Comparison of ENCODE assay signal across 14 mouse cellular contexts in the genomic region with DNA sequence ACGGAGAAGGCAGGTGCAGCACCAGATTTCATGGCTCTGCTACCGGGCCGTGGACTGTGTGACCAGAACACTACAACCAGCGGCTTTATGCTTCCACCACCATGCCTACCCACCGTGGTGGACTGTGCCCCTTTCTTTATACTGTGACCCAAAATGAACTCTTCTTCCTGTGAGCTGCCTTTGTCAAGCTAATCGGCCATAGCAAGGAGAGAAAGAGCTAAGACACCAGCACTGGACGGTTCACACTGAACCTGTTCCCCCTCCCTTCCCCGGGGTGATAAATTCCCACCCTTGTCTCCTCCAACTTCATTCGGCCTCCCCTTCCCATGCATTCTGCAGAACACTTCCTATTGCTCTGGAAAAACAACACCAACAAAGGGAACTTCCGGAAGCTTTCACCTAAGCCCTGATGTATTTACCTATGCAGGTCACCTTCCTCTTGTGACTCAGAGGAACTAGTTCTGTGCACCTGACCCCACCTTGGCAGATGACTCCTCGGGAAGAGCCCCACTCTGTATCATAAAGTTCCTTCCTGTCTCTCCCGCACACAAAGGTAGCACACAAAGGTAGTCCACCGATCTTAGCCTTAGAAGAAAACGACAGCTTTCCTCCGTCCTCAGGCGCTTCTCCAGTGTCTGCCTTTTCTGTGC. TPM values are rescaled to one million over a fixed set of nuclear protein-coding genes. Genes with fewer than 3 reads are reported as not detected.
A peak's percentile ranks its signal among the peaks of the same experiment; 100 is the strongest.
DNase-seq lines count a peak whose midpoint lies in the region; ATAC-seq and TF ChIP-seq lines count a peak whose summit lies in the region.
"Had no signal": no experiment of that assay in that cellular context is flagged by ENCODE, and none has a peak within 500 bp of the region (broad histone marks: within the 10 kb centered on the region; RNA-seq: fewer than 3 reads in every experiment).

No protein-coding gene starts in this region.

- no peak overlapping the region for H3K4me2 ChIP-seq in hindbrain, postnatal 0 days (ENCODE audit: low read depth, low read length)
- H3K4me2 ChIP-seq in midbrain, embryonic 14.5 days (ENCODE audit: low read length) = peak overlapping the region; percentile 12; the same call in 1 of the 2 replicates
- H3K4me2 ChIP-seq in forebrain, postnatal 0 days (ENCODE audit: low read depth) = no peak overlapping the region
- H3K4me2 ChIP-seq: embryonic facial prominence, embryonic 13.5 days; limb, embryonic 12.5 days had no signal

- WGBS in hindbrain, embryonic 10.5 days = 31% methylated on average over 16 of the region's 16 CpGs
- WGBS in hindbrain, postnatal 0 days = 32% methylated on average over 16 of the region's 16 CpGs
- 34% methylated on average over 16 of the region's 16 CpGs for WGBS in embryonic facial prominence, embryonic 10.5 days
- 31% methylated on average over 16 of the region's 16 CpGs for WGBS in midbrain, embryonic 14.5 days
- WGBS in forebrain, postnatal 0 days = 43% methylated on average over 16 of the region's 16 CpGs

- no peak overlapping the region for H3K9ac ChIP-seq in hindbrain, postnatal 0 days (replicated peaks; ENCODE audit: low read length)
- no peak overlapping the region for H3K9ac ChIP-seq in midbrain, embryonic 14.5 days (replicated peaks; ENCODE audit: low read length)
- H3K9ac ChIP-seq in forebrain, postnatal 0 days = no peak overlapping the region
- H3K9ac ChIP-seq: embryonic facial prominence, embryonic 13.5 days; limb, embryonic 12.5 days had no signal

- no peak for DNase-seq in hindbrain, embryonic 10.5 days (ENCODE audit: low spot score)
- DNase-seq in hindbrain, postnatal 0 days (ENCODE audit: low spot score) = no peak
- DNase-seq in ES-CJ7 (ENCODE audit: low read depth, low spot score) = peak; percentile 55
- DNase-seq in embryonic facial prominence, embryonic 10.5 days (ENCODE audit: low spot score) = no peak
- no peak for DNase-seq in midbrain, embryonic 14.5 days
- no peak for DNase-seq in forebrain, postnatal 0 days
- DNase-seq: cerebellum, adult 9-10 months; layer of hippocampus, adult 9-11 months; right cerebral cortex, adult 18-20 months had no signal

- H3K4me1 ChIP-seq in hindbrain, embryonic 10.5 days (replicated peaks) = peaks cover 30% of the 10 kb centered on the region
- H3K4me1 ChIP-seq in hindbrain, postnatal 0 days (ENCODE audit: insufficient read depth, low read length) = peaks cover 5% of the 10 kb centered on the region; the same call in 1 of the 2 replicates
- H3K4me1 ChIP-seq in embryonic facial prominence, embryonic 10.5 days = peaks cover 23% of the 10 kb centered on the region
- peaks cover 5% of the 10 kb centered on the region for H3K4me1 ChIP-seq in midbrain, embryonic 14.5 days (ENCODE audit: control insufficient read depth, insufficient read depth, low read length)
- no peaks in the 10 kb centered on the region for H3K4me1 ChIP-seq in forebrain, postnatal 0 days (ENCODE audit: insufficient read depth)

- TF ChIP-seq CTCF in hindbrain, postnatal 0 days (IDR thresholded peaks at IDR 0.05; ENCODE audit: low read depth) = no peak
- TF ChIP-seq CTCF in forebrain, postnatal 0 days (IDR thresholded peaks at IDR 0.05; ENCODE audit: low read depth) = no peak

- no peak overlapping the region for H3K4me3 ChIP-seq in hindbrain, embryonic 10.5 days
- no peak overlapping the region for H3K4me3 ChIP-seq in hindbrain, postnatal 0 days (ENCODE audit: low read length)
- H3K4me3 ChIP-seq in embryonic facial prominence, embryonic 10.5 days = 0 out of 2 replicates have a peak overlapping the region, but pooled peaks have one; percentile 2
- H3K4me3 ChIP-seq in midbrain, embryonic 14.5 days (replicated peaks; ENCODE audit: low read depth, low read length) = no peak overlapping the region
- no peak overlapping the region for H3K4me3 ChIP-seq in forebrain, postnatal 0 days (ENCODE audit: low read depth, low read length)
- H3K4me3 ChIP-seq: embryonic facial prominence, embryonic 13.5 days; limb, embryonic 12.5 days had no signal

- peaks cover 16% of the 10 kb centered on the region; the same call in 1 of the 2 replicates for H3K27me3 ChIP-seq in hindbrain, embryonic 10.5 days (ENCODE audit: insufficient read depth, poor library complexity, severe bottlenecking)
- no peaks in the 10 kb centered on the region for H3K27me3 ChIP-seq in hindbrain, postnatal 0 days (ENCODE audit: insufficient read depth, low read length)
- peaks cover 20% of the 10 kb centered on the region; the same call in 1 of the 2 replicates for H3K27me3 ChIP-seq in embryonic facial prominence, embryonic 10.5 days (replicated peaks; ENCODE audit: low read depth, poor library complexity, severe bottlenecking)
- H3K27me3 ChIP-seq in midbrain, embryonic 14.5 days (ENCODE audit: control insufficient read depth, insufficient read depth, low read length) = no peaks in the 10 kb centered on the region
- no peaks in the 10 kb centered on the region; the same call in 1 of the 2 replicates for H3K27me3 ChIP-seq in forebrain, postnatal 0 days (ENCODE audit: insufficient read depth, low read length)

- peak overlapping the region; percentile 37; the same call in 1 of the 2 replicates for H3K27ac ChIP-seq in hindbrain, embryonic 10.5 days
- H3K27ac ChIP-seq in hindbrain, postnatal 0 days = no peak overlapping the region
- peak overlapping the region; percentile 35; the same call in 1 of the 2 replicates for H3K27ac ChIP-seq in embryonic facial prominence, embryonic 10.5 days (replicated peaks)
- no peak overlapping the region for H3K27ac ChIP-seq in midbrain, embryonic 14.5 days (replicated peaks; ENCODE audit: low read depth, low read length)
- no peak overlapping the region for H3K27ac ChIP-seq in forebrain, postnatal 0 days (ENCODE audit: low read depth, low read length)
- H3K27ac ChIP-seq: embryonic facial prominence, embryonic 13.5 days; limb, embryonic 12.5 days had no signal

- no peaks in the 10 kb centered on the region for H3K36me3 ChIP-seq in hindbrain, embryonic 10.5 days
- no peaks in the 10 kb centered on the region for H3K36me3 ChIP-seq in hindbrain, postnatal 0 days (ENCODE audit: insufficient read depth, low read length)
- H3K36me3 ChIP-seq in embryonic facial prominence, embryonic 10.5 days (replicated peaks) = no peaks in the 10 kb centered on the region
- no peaks in the 10 kb centered on the region for H3K36me3 ChIP-seq in midbrain, embryonic 14.5 days (ENCODE audit: control insufficient read depth, insufficient read depth, low read length)
- H3K36me3 ChIP-seq in forebrain, postnatal 0 days (ENCODE audit: insufficient read depth) = no peaks in the 10 kb centered on the region
- H3K36me3 ChIP-seq: embryonic facial prominence, embryonic 13.5 days; limb, embryonic 12.5 days had no signal

- no peak for ATAC-seq in hindbrain, postnatal 0 days
- ATAC-seq in midbrain, embryonic 14.5 days (ENCODE audit: low FRiP score, low TSS enrichment) = no peak
- ATAC-seq in erythroblast, adult 5-6 weeks (replicated peaks; ENCODE audit: low FRiP score, poor library complexity, severe bottlenecking) = no peak
- ATAC-seq in forebrain, postnatal 0 days = no peak
- ATAC-seq: activated CD4-positive, CD25-positive, alpha-beta regulatory T cell, adult 4 months had no signal

- H3K9me3 ChIP-seq in hindbrain, embryonic 10.5 days = no peaks in the 10 kb centered on the region
- no peaks in the 10 kb centered on the region for H3K9me3 ChIP-seq in hindbrain, postnatal 0 days (ENCODE audit: low read length)
- no peaks in the 10 kb centered on the region for H3K9me3 ChIP-seq in embryonic facial prominence, embryonic 10.5 days
- H3K9me3 ChIP-seq in midbrain, embryonic 14.5 days (ENCODE audit: control insufficient read depth, low read length) = no peaks in the 10 kb centered on the region
- no peaks in the 10 kb centered on the region for H3K9me3 ChIP-seq in forebrain, postnatal 0 days (ENCODE audit: low read length)
- H3K9me3 ChIP-seq: embryonic facial prominence, embryonic 13.5 days; limb, embryonic 12.5 days had no signal

RNA-seq across cellular contexts. Expression of a gene that starts 9.2 kb away (rescaled TPM):
- 1.1 and 2.8 TPM in 2 replicates for polyA plus RNA-seq in hindbrain, embryonic 10.5 days (2016; fragmentation: Nextera tagmentation; extraction: Ambion mirVana)
- total RNA-seq in hindbrain, postnatal 0 days (2014; rRNA removed) = not detected in 2 replicates
- polyA plus RNA-seq in hindbrain, postnatal 0 days (2015; fragmentation: Nextera tagmentation; extraction: Ambion mirVana) = not detected in 2 replicates
- 3.9 TPM in 2 replicates for polyA plus RNA-seq in embryonic facial prominence, embryonic 10.5 days (2016; fragmentation: Nextera tagmentation; extraction: Ambion mirVana)
- not detected in 2 replicates for polyA plus RNA-seq in midbrain, embryonic 14.5 days (2014; fragmentation: Nextera tagmentation; extraction: Ambion mirVana)
- not detected in 2 replicates for total RNA-seq in erythroblast, adult 5-6 weeks (2015; ENCODE audit: low replicate concordance)
- total RNA-seq in erythroblast, adult 5-6 weeks (2017; ENCODE audit: low replicate concordance) = not detected in 2 replicates
- total RNA-seq in forebrain, postnatal 0 days (2014; rRNA removed) = not detected in 2 replicates
- not detected in 2 replicates for polyA plus RNA-seq in forebrain, postnatal 0 days (2015; fragmentation: Nextera tagmentation; extraction: Ambion mirVana)
- total RNA-seq: gastrocnemius, adult 2 months had no signal
- polyA plus RNA-seq: activated CD4-positive, CD25-positive, alpha-beta regulatory T cell, adult 4 months had no signal

RNA-seq across cellular contexts. Expression of a gene that starts 26.2 kb away (rescaled TPM):
- polyA plus RNA-seq in hindbrain, embryonic 10.5 days (2016; fragmentation: Nextera tagmentation; extraction: Ambion mirVana) = 0.71 and 1.1 TPM in 2 replicates
- total RNA-seq in hindbrain, postnatal 0 days (2014; rRNA removed) = 0.90 and 4.8 TPM in 2 replicates
- 0.64 and 0.83 TPM in 2 replicates for polyA plus RNA-seq in hindbrain, postnatal 0 days (2015; fragmentation: Nextera tagmentation; extraction: Ambion mirVana)
- 0.79 and 1.1 TPM in 2 replicates for polyA plus RNA-seq in embryonic facial prominence, embryonic 10.5 days (2016; fragmentation: Nextera tagmentation; extraction: Ambion mirVana)
- polyA plus RNA-seq in midbrain, embryonic 14.5 days (2014; fragmentation: Nextera tagmentation; extraction: Ambion mirVana) = not detected in 2 replicates
- total RNA-seq in erythroblast, adult 5-6 weeks (2015; ENCODE audit: low replicate concordance) = not detected in 2 replicates
- total RNA-seq in erythroblast, adult 5-6 weeks (2017; ENCODE audit: low replicate concordance) = not detected in 2 replicates
- total RNA-seq in forebrain, postnatal 0 days (2014; rRNA removed) = 0.31 TPM in 1 of 2 replicates, not detected in the other
- polyA plus RNA-seq in forebrain, postnatal 0 days (2015; fragmentation: Nextera tagmentation; extraction: Ambion mirVana) = 0.29 and 0.39 TPM in 2 replicates
- total RNA-seq: gastrocnemius, adult 2 months had no signal
- polyA plus RNA-seq: activated CD4-positive, CD25-positive, alpha-beta regulatory T cell, adult 4 months had no signal

RNA-seq across cellular contexts. Expression of a gene that starts 27.8 kb away (rescaled TPM):
- 16.0 and 19.5 TPM in 2 replicates for polyA plus RNA-seq in hindbrain, embryonic 10.5 days (2016; fragmentation: Nextera tagmentation; extraction: Ambion mirVana)
- 15.9 and 20.2 TPM in 2 replicates for total RNA-seq in hindbrain, postnatal 0 days (2014; rRNA removed)
- 10.5 and 11.6 TPM in 2 replicates for polyA plus RNA-seq in hindbrain, postnatal 0 days (2015; fragmentation: Nextera tagmentation; extraction: Ambion mirVana)
- 15.4 and 16.5 TPM in 2 replicates for polyA plus RNA-seq in embryonic facial prominence, embryonic 10.5 days (2016; fragmentation: Nextera tagmentation; extraction: Ambion mirVana)
- polyA plus RNA-seq in midbrain, embryonic 14.5 days (2014; fragmentation: Nextera tagmentation; extraction: Ambion mirVana) = 8.1 and 12.0 TPM in 2 replicates
- total RNA-seq in erythroblast, adult 5-6 weeks (2015; ENCODE audit: low replicate concordance) = not detected in 2 replicates
- 0.85 TPM in 1 of 2 replicates, not detected in the other for total RNA-seq in erythroblast, adult 5-6 weeks (2017; ENCODE audit: low replicate concordance)
- 10.4 and 14.9 TPM in 2 replicates for total RNA-seq in forebrain, postnatal 0 days (2014; rRNA removed)
- 9.5 and 9.8 TPM in 2 replicates for polyA plus RNA-seq in forebrain, postnatal 0 days (2015; fragmentation: Nextera tagmentation; extraction: Ambion mirVana)
- polyA plus RNA-seq: activated CD4-positive, CD25-positive, alpha-beta regulatory T cell, adult 4 months had no signal

Comparison
In these comparisons a context has a peak if more than half of its experiments do, and no peak if none do; other contexts are left out.
1. H3K27ac ChIP-seq: peak in hindbrain, embryonic 10.5 days (single experiment) and embryonic facial prominence, embryonic 10.5 days (single experiment); none in hindbrain, postnatal 0 days (single experiment), midbrain, embryonic 14.5 days (single experiment) and forebrain, postnatal 0 days (single experiment).